Mouse (Mus musculus): ENCODE data around the gene Slc4a11. TPM values are rescaled to one million over a fixed set of nuclear protein-coding genes. Genes with fewer than 3 reads are reported as not detected.

Gene Slc4a11
- polyA plus RNA-seq, 1 experiment from 2014 or later, result 0.24 TPM

GRCm38 (mm10) chr2:130693563-130693962, 3.8 kb downstream of the Slc4a11 start:
- Histone ChIP-seq H3K27me3 (replicated peaks; ENCODE audit: control insufficient read depth, insufficient read depth, low read length) (peaks cover 32% of the 10 kb centered on the region), H3K9me3 (ENCODE audit: control insufficient read depth, low read length) (no peaks in the 10 kb centered on the region), H3K36me3 (ENCODE audit: control insufficient read depth, insufficient read depth, low read length) (no peaks in the 10 kb centered on the region), H3K4me1 (ENCODE audit: control insufficient read depth, insufficient read depth, low read length) (peaks cover 12% of the 10 kb centered on the region), H3K27ac (ENCODE audit: low read length) (no peak overlapping the region), H3K4me3 (ENCODE audit: low read length) (no peak overlapping the region), H3K9ac (ENCODE audit: low read depth, low read length) (no peak overlapping the region), H3K4me2 (ENCODE audit: low read depth, low read length) (no peak overlapping the region)
- ATAC-seq, result no peak
- 47% methylated on average over 3 of the region's 3 CpGs for WGBS

DNA sequence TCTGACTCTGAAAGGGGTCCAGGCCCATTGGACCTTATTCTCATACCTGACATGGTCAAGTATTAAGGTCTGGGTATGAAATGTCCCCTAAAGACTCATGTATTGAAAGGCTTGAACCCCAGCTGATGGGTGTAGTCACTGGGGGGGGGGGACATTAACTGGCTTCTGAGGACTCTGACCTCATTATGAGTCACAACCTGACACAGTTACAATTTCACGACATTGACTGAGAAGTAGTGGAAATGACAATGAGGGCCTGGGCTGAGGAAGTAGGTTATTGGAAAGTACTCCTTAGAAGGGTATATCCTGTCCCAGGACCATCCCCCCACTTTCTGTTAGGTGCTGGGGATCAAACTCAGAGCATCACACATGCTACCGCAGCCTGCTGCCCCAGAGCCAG, 8.3 kb downstream of the Slc4a11 start:
- Histone ChIP-seq H3K4me1 (ENCODE audit: control insufficient read depth, insufficient read depth, low read length) (no peaks in the 10 kb centered on the region), H3K27me3 (replicated peaks; ENCODE audit: control insufficient read depth, insufficient read depth, low read length) (no peaks in the 10 kb centered on the region), H3K27ac (ENCODE audit: low read length) (no peak overlapping the region), H3K9ac (ENCODE audit: low read depth, low read length) (no peak overlapping the region), H3K36me3 (ENCODE audit: control insufficient read depth, insufficient read depth, low read length) (no peaks in the 10 kb centered on the region), H3K4me3 (ENCODE audit: low read length) (no peak overlapping the region), H3K4me2 (ENCODE audit: low read depth, low read length) (no peak overlapping the region), H3K9me3 (ENCODE audit: control insufficient read depth, low read length) (no peaks in the 10 kb centered on the region)
- ATAC-seq, result no peak
- 78% methylated on average over 2 of the region's 2 CpGs for WGBS

DNA sequence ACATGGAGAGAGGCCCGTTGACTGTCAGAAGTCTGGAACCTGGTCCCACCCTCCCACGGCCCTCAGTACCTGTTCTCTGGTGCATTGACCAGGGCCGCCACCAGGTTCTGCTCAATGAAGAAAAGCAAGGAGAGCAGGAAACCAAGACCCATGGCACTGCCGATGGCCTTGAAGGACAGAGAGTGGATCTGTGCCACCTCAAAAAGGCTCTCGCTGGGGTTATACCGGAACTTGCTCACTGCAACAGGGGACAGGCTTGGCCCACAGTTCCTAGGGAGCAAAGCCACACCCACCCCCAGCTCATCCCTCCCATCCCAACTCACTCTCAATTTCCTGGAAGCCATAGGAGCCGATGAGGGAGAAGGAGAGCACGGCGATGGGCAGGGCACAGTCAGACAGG, 11.9 kb downstream of the Slc4a11 start:
- H3K27me3 ChIP-seq (replicated peaks; ENCODE audit: control insufficient read depth, insufficient read depth, low read length), result no peaks in the 10 kb centered on the region
- H3K9ac ChIP-seq (ENCODE audit: low read depth, low read length), result no peak overlapping the region
- no peaks in the 10 kb centered on the region for H3K9me3 ChIP-seq (ENCODE audit: control insufficient read depth, low read length)
- H3K4me3 ChIP-seq (ENCODE audit: low read length), result no peak overlapping the region
- ATAC-seq, result no peak
- no peak overlapping the region for H3K27ac ChIP-seq (ENCODE audit: low read length)
- H3K4me1 ChIP-seq (ENCODE audit: control insufficient read depth, insufficient read depth, low read length), result no peaks in the 10 kb centered on the region
- H3K4me2 ChIP-seq (ENCODE audit: low read depth, low read length), result no peak overlapping the region
- 83% methylated on average over 9 of the region's 9 CpGs for WGBS
- H3K36me3 ChIP-seq (ENCODE audit: control insufficient read depth, insufficient read depth, low read length), result 0 out of 2 replicates have a peak, but pooled peaks cover 3% of the 10 kb centered on the region

- H3K4me2 ChIP-seq (ENCODE audit: low read depth, low read length), result no peak overlapping the region
- H3K27me3 ChIP-seq (replicated peaks; ENCODE audit: control insufficient read depth, insufficient read depth, low read length), result no peaks in the 10 kb centered on the region
- no peak overlapping the region for H3K9ac ChIP-seq (ENCODE audit: low read depth, low read length)
- no peak overlapping the region for H3K4me3 ChIP-seq (ENCODE audit: low read length)
- H3K4me1 ChIP-seq (ENCODE audit: control insufficient read depth, insufficient read depth, low read length), result no peaks in the 10 kb centered on the region
- no peak overlapping the region for H3K27ac ChIP-seq (ENCODE audit: low read length)
- peaks cover 18% of the 10 kb centered on the region for H3K36me3 ChIP-seq (ENCODE audit: control insufficient read depth, insufficient read depth, low read length)
- no peaks in the 10 kb centered on the region for H3K9me3 ChIP-seq (ENCODE audit: control insufficient read depth, low read length)
- 77% methylated on average over 3 of the region's 3 CpGs for WGBS
- ATAC-seq, result no peak
Observed at GRCm38 (mm10) chr2:130681531-130681930, 15.8 kb downstream of the Slc4a11 start.

GRCm38 (mm10) chr2:130679899-130680298, 17.4 kb downstream of the Slc4a11 start:
- no peaks in the 10 kb centered on the region for H3K4me1 ChIP-seq (ENCODE audit: control insufficient read depth, insufficient read depth, low read length)
- no peaks in the 10 kb centered on the region for H3K27me3 ChIP-seq (replicated peaks; ENCODE audit: control insufficient read depth, insufficient read depth, low read length)
- peaks cover 26% of the 10 kb centered on the region for H3K36me3 ChIP-seq (ENCODE audit: control insufficient read depth, insufficient read depth, low read length)
- no peak overlapping the region for H3K9ac ChIP-seq (ENCODE audit: low read depth, low read length)
- ATAC-seq, result no peak
- no peak overlapping the region for H3K4me2 ChIP-seq (ENCODE audit: low read depth, low read length)
- 95% methylated on average over 6 of the region's 6 CpGs for WGBS
- H3K9me3 ChIP-seq (ENCODE audit: control insufficient read depth, low read length), result no peaks in the 10 kb centered on the region
- H3K27ac ChIP-seq (ENCODE audit: low read length), result no peak overlapping the region
- no peak overlapping the region for H3K4me3 ChIP-seq (ENCODE audit: low read length)

GRCm38 (mm10) chr2:130679154-130679553, 18.2 kb downstream of the Slc4a11 start:
- no peak overlapping the region for H3K4me2 ChIP-seq (ENCODE audit: low read depth, low read length)
- no peak overlapping the region for H3K4me3 ChIP-seq (ENCODE audit: low read length)
- H3K36me3 ChIP-seq (ENCODE audit: control insufficient read depth, insufficient read depth, low read length), result peaks cover 31% of the 10 kb centered on the region
- no peaks in the 10 kb centered on the region for H3K9me3 ChIP-seq (ENCODE audit: control insufficient read depth, low read length)
- WGBS, result 93% methylated on average over 12 of the region's 12 CpGs
- H3K27ac ChIP-seq (ENCODE audit: low read length), result no peak overlapping the region
- no peaks in the 10 kb centered on the region for H3K4me1 ChIP-seq (ENCODE audit: control insufficient read depth, insufficient read depth, low read length)
- no peaks in the 10 kb centered on the region for H3K27me3 ChIP-seq (replicated peaks; ENCODE audit: control insufficient read depth, insufficient read depth, low read length)
- no peak for ATAC-seq
- H3K9ac ChIP-seq (ENCODE audit: low read depth, low read length), result no peak overlapping the region

DNA sequence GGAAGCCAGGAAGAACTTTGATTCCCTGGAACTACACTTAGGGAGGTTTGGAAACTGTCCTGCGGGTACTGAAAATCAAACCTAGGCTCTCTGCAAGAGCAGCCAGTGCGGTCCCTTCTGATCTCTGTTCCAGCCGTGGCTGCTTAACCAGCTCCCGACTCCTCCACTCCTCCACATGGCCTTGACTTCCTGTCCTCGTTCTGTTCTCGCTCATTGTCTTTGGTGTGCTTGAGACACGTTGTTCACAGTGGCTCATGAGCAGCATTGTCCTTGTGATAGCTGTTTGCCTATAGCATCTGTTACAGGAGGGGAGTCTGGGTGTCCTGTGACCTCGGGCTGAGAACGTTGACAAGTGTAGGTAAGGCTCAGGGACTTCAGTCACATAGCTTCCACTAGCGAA, 20.1 kb downstream of the Slc4a11 start:
- Histone ChIP-seq H3K36me3 (ENCODE audit: control insufficient read depth, insufficient read depth, low read length) (peaks cover 34% of the 10 kb centered on the region), H3K4me2 (ENCODE audit: low read depth, low read length) (no peak overlapping the region), H3K4me1 (ENCODE audit: control insufficient read depth, insufficient read depth, low read length) (no peaks in the 10 kb centered on the region), H3K4me3 (ENCODE audit: low read length) (no peak overlapping the region), H3K27me3 (replicated peaks; ENCODE audit: control insufficient read depth, insufficient read depth, low read length) (no peaks in the 10 kb centered on the region), H3K9ac (ENCODE audit: low read depth, low read length) (no peak overlapping the region), H3K9me3 (ENCODE audit: control insufficient read depth, low read length) (no peaks in the 10 kb centered on the region), H3K27ac (ENCODE audit: low read length) (no peak overlapping the region)
- WGBS, result 85% methylated on average over 10 of the region's 10 CpGs
- no peak for ATAC-seq

- peak; percentile 75 for ATAC-seq
- Histone ChIP-seq H3K27me3 (replicated peaks; ENCODE audit: control insufficient read depth, insufficient read depth, low read length) (no peaks in the 10 kb centered on the region), H3K36me3 (ENCODE audit: control insufficient read depth, insufficient read depth, low read length) (peaks cover 8% of the 10 kb centered on the region), H3K9ac (ENCODE audit: low read depth, low read length) (peak within 1 kb of the TSS; percentile 76), H3K4me2 (ENCODE audit: low read depth, low read length) (peak within 1 kb of the TSS; percentile 82), H3K27ac (ENCODE audit: low read length) (peak within 1 kb of the TSS; percentile 74), H3K4me3 (ENCODE audit: low read length) (peak within 1 kb of the TSS; percentile 76), H3K9me3 (ENCODE audit: control insufficient read depth, low read length) (no peaks in the 10 kb centered on the region), H3K4me1 (ENCODE audit: control insufficient read depth, insufficient read depth, low read length) (peaks cover 24% of the 10 kb centered on the region)
- under 1% methylated on average over 31 of the region's 31 CpGs for WGBS
Observed at GRCm38 (mm10) chr2:130667559-130667958, 29.8 kb downstream of the Slc4a11 start, which contains the start of gene Itpa. Gene Itpa (plus strand): TSS chr2:130667610.

GRCm38 (mm10) chr2:130664102-130664701, 33.1 kb downstream of the Slc4a11 start, which contains the start of gene Ddrgk1:
Gene Ddrgk1 (minus strand): TSS chr2:130664659.
- ATAC-seq, result peak; percentile 97
- under 1% methylated on average over 40 of the region's 40 CpGs for WGBS
- no peaks in the 10 kb centered on the region; the same call in 1 of the 2 replicates for H3K36me3 ChIP-seq (ENCODE audit: control insufficient read depth, insufficient read depth, low read length)
- H3K27me3 ChIP-seq (replicated peaks; ENCODE audit: control insufficient read depth, insufficient read depth, low read length), result no peaks in the 10 kb centered on the region
- H3K9ac ChIP-seq (ENCODE audit: low read depth, low read length), result peak within 1 kb of the TSS; percentile 93
- H3K27ac ChIP-seq (ENCODE audit: low read length), result peak within 1 kb of the TSS; percentile 99
- peak within 1 kb of the TSS; percentile 70 for H3K4me3 ChIP-seq (ENCODE audit: low read length)
- no peaks in the 10 kb centered on the region for H3K9me3 ChIP-seq (ENCODE audit: control insufficient read depth, low read length)
- peak within 1 kb of the TSS; percentile 58 for H3K4me2 ChIP-seq (ENCODE audit: low read depth, low read length)
- H3K4me1 ChIP-seq (ENCODE audit: control insufficient read depth, insufficient read depth, low read length), result peaks cover 23% of the 10 kb centered on the region

DNA sequence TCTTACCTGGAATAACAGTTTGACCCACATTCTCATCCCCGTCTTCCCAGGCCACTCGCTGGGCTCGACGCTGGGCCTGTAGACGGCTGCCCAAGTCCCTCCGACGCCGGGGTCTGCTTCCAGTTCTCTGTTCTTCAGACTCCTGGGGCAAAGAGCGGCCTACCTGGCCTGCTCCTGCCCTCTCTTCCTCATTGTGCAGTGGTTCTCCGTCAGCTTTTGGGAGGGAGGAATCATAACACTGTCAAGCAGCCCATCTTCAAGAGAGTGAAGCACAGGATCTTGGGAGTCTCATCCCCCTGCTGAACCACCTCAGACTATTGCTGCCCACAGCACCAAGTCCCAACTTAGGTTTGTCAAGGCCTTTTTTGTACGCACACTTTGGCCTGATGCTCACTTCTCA, 34.0 kb downstream of the Slc4a11 start:
- Histone ChIP-seq H3K9me3 (ENCODE audit: control insufficient read depth, low read length) (no peaks in the 10 kb centered on the region), H3K27ac (ENCODE audit: low read length) (no peak overlapping the region), H3K36me3 (ENCODE audit: control insufficient read depth, insufficient read depth, low read length) (peaks cover 6% of the 10 kb centered on the region; the same call in 1 of the 2 replicates), H3K27me3 (replicated peaks; ENCODE audit: control insufficient read depth, insufficient read depth, low read length) (no peaks in the 10 kb centered on the region), H3K4me1 (ENCODE audit: control insufficient read depth, insufficient read depth, low read length) (peaks cover 20% of the 10 kb centered on the region), H3K4me3 (ENCODE audit: low read length) (no peak overlapping the region), H3K4me2 (ENCODE audit: low read depth, low read length) (peak overlapping the region; percentile 58), H3K9ac (ENCODE audit: low read depth, low read length) (peak overlapping the region; percentile 93)
- no peak for ATAC-seq
- 92% methylated on average over 11 of the region's 11 CpGs for WGBS
